Mouse (Mus musculus): ENCODE results near the gene S100pbp.

S100pbp gene

GRCm38 (mm10) chr4:129105356-129105755 is 84.2 kb downstream of the S100pbp start, which contains the start of gene Tmem54:
TSS of gene Tmem54 (plus strand) at chr4:129105548.
- DNase-seq (ENCODE audit: low read depth, low spot score), result no peak

GRCm38 (mm10) chr4:129102133-129102829 is 87.2 kb downstream of the S100pbp start:
- no peak for DNase-seq (ENCODE audit: low read depth, low spot score)

Measured in telencephalon, adult 2 months (tissue).